Mouse (Mus musculus) ovary, adult 10 weeks (tissue): ENCODE measurements around the gene Ahsg. TPM values are rescaled to one million over a fixed set of nuclear protein-coding genes. Genes with fewer than 3 reads are reported as not detected.

Experiments used
- polyA plus RNA-seq: library from polyadenylated mRNA; stranded (reverse); fragments of 350-450 nt; fragmentation: Illumina TruSeq; extraction: RNeasy Lipid Tissue Mini Kit (QIAGEN cat#74804); gene quantifications from one replicate; pipeline ENCODE4 v1.2.3, GENCODE M21; 2014

The Ahsg gene
- polyA plus RNA-seq, result 1.5 TPM

GRCm38 (mm10) chr16:22890683-22891510 lies at the start of gene Ahsg:
Gene Ahsg, plus strand, starts transcription at chr16:22891277.

GRCm38 (mm10) chr16:22857431-22858113 lies 33.5 kb upstream of the Ahsg start, which contains the start of the genes Tbccd1 and Dnajb11:
Gene Tbccd1, minus strand, starts transcription at chr16:22857669.
Gene Dnajb11, plus strand, starts transcription at chr16:22857845.

GRCm38 (mm10) chr16:22918034-22918433 lies 27.0 kb downstream of the Ahsg start, which contains the start of gene Fetub:
Gene Fetub, plus strand, starts transcription at chr16:22918334.

Other genes starting within 250 kb of the Ahsg start
- gene Dgkg, start 234.1 kb upstream of the Ahsg start, polyA plus RNA-seq, result 0.31 TPM
- not detected for gene Crygs, start 79.7 kb upstream of the Ahsg start, polyA plus RNA-seq
- 15.4 TPM for gene Tbccd1, start 33.6 kb upstream of the Ahsg start, polyA plus RNA-seq
- gene Dnajb11, start 33.4 kb upstream of the Ahsg start, polyA plus RNA-seq, result 62.3 TPM
- gene Fetub, start 27.1 kb downstream of the Ahsg start, polyA plus RNA-seq, result 8.5 TPM
- gene Hrg, start 59.8 kb downstream of the Ahsg start, polyA plus RNA-seq, result not detected
- gene Kng2, start 138.2 kb downstream of the Ahsg start, polyA plus RNA-seq, result 1.5 TPM
- not detected for gene Kng1, start 166.6 kb downstream of the Ahsg start, polyA plus RNA-seq
- 1,842 TPM for gene Eif4a2, start 216.2 kb downstream of the Ahsg start, polyA plus RNA-seq
- gene Rfc4, start 236.5 kb downstream of the Ahsg start, polyA plus RNA-seq, result 48.9 TPM